Mouse (Mus musculus): ENCODE measurements at regions not wholly inside any gene's neighbourhood (a gene's known extent, or its start where the extent isn't known, plus 50 kb on each side); places are given as distances from the start of the nearest gene placed in this dataset.

- Histone ChIP-seq H3K4me3 (no peak overlapping the region), H3K27ac (no peak overlapping the region)
- TF ChIP-seq CTCF (IDR thresholded peaks at IDR 0.05): no peak
- no peak for DNase-seq (ENCODE audit: extremely low spot score in 1 of 2, low spot score in 2 of 2)
- intact Hi-C loops (cut with DNase I): no loop called here
These were observed 882.8 kb downstream of the Tecrl start for GRCm38 (mm10) chr5:82472146-82472545.

- no peak for TF ChIP-seq CTCF (IDR thresholded peaks at IDR 0.05)
- no peak for DNase-seq (ENCODE audit: extremely low spot score in 1 of 2, low spot score in 2 of 2)
These were observed 890.7 kb downstream of the Tecrl start for GRCm38 (mm10) chr5:82464272-82464671.

GRCm38 (mm10) chr5:82441288-82441687 lies 913.7 kb downstream of the Tecrl start:
- no peak for TF ChIP-seq CTCF (IDR thresholded peaks at IDR 0.05)
- peak in 1 of 2 experiments; percentile 9 for DNase-seq (ENCODE audit: extremely low spot score in 1 of 2, low spot score in 2 of 2)
- Histone ChIP-seq H3K27ac (no peak overlapping the region; the same call in 1 of the 2 replicates), H3K4me3 (no peak overlapping the region)
- intact Hi-C loops (cut with DNase I): no loop called here

More at GRCm38 (mm10) chr5:82464272-82464671, 890.7 kb downstream of the Tecrl start:
- Histone ChIP-seq H3K27ac (no peak overlapping the region), H3K4me3 (no peak overlapping the region)
- intact Hi-C loops (cut with DNase I): no loop called here

GRCm38 (mm10) chr5:82440126-82440525 lies 914.9 kb downstream of the Tecrl start:
- TF ChIP-seq CTCF (IDR thresholded peaks at IDR 0.05): no peak
- Histone ChIP-seq H3K4me3 (no peak overlapping the region), H3K27ac (no peak overlapping the region)
- intact Hi-C loops (cut with DNase I): no loop called here
- no peak for DNase-seq (ENCODE audit: extremely low spot score in 1 of 2, low spot score in 2 of 2)

- Histone ChIP-seq H3K27ac (no peak overlapping the region; the same call in 1 of the 2 replicates), H3K4me3 (no peak overlapping the region)
- no peak for TF ChIP-seq CTCF (IDR thresholded peaks at IDR 0.05)
- DNase-seq (ENCODE audit: extremely low spot score in 1 of 2, low spot score in 2 of 2): no peak
- intact Hi-C loops (cut with DNase I): loop anchor here (10.0 kb wide), 1 partner anchor 294 kb away; no protein-coding TSS in a partner anchor
These were observed 934.6 kb downstream of the Tecrl start for GRCm38 (mm10) chr5:82420396-82420795.

- no peak for TF ChIP-seq CTCF (IDR thresholded peaks at IDR 0.05)
- intact Hi-C loops (cut with DNase I): no loop called here
- Histone ChIP-seq H3K4me3 (no peak overlapping the region), H3K27ac (no peak overlapping the region)
- no peak for DNase-seq (ENCODE audit: extremely low spot score in 1 of 2, low spot score in 2 of 2)
These were observed 958.3 kb downstream of the Tecrl start for GRCm38 (mm10) chr5:82396632-82397234.

- no peak overlapping the region for H3K27ac ChIP-seq
- DNase-seq (ENCODE audit: extremely low spot score in 1 of 2, low spot score in 2 of 2): no peak
- H3K4me3 ChIP-seq: no peak overlapping the region
- intact Hi-C loops (cut with DNase I): no loop called here
- no peak for TF ChIP-seq CTCF (IDR thresholded peaks at IDR 0.05)
These were observed 993.4 kb downstream of the Tecrl start for GRCm38 (mm10) chr5:82361624-82362023.

- DNase-seq (ENCODE audit: extremely low spot score in 1 of 2, low spot score in 2 of 2): no peak
- no peak overlapping the region for H3K4me3 ChIP-seq
- intact Hi-C loops (cut with DNase I): no loop called here
These were observed 998.7 kb downstream of the Tecrl start for GRCm38 (mm10) chr5:82356336-82356735.

GRCm38 (mm10) chr5:82351089-82351488 lies 1003.9 kb downstream of the Tecrl start:
- DNase-seq (ENCODE audit: extremely low spot score in 1 of 2, low spot score in 2 of 2): no peak
- no peak overlapping the region for H3K27ac ChIP-seq
- intact Hi-C loops (cut with DNase I): no loop called here
- no peak for TF ChIP-seq CTCF (IDR thresholded peaks at IDR 0.05)
- no peak overlapping the region for H3K4me3 ChIP-seq

More at GRCm38 (mm10) chr5:82356336-82356735, 998.7 kb downstream of the Tecrl start:
- no peak for TF ChIP-seq CTCF (IDR thresholded peaks at IDR 0.05)
- no peak overlapping the region for H3K27ac ChIP-seq

GRCm38 (mm10) chr5:82346672-82347071 lies 1008.3 kb downstream of the Tecrl start:
- DNase-seq (ENCODE audit: extremely low spot score in 1 of 2, low spot score in 2 of 2): peak; percentile 53 to 68
- intact Hi-C loops (cut with DNase I): loop anchor here (5.0 to 10.0 kb wide), 2 partner anchors 858 to 1324 kb away; partner anchors contain the start of gene Adgrl3
- peak; percentile 87 for TF ChIP-seq CTCF (IDR thresholded peaks at IDR 0.05)
- H3K27ac ChIP-seq: no peak overlapping the region
- no peak overlapping the region for H3K4me3 ChIP-seq

GRCm38 (mm10) chr5:82324354-82324753 lies 1030.6 kb downstream of the Tecrl start:
- intact Hi-C loops (cut with DNase I): no loop called here
- Histone ChIP-seq H3K4me3 (no peak overlapping the region), H3K27ac (no peak overlapping the region)
- TF ChIP-seq CTCF (IDR thresholded peaks at IDR 0.05): no peak
- DNase-seq (ENCODE audit: extremely low spot score in 1 of 2, low spot score in 2 of 2): no peak

GRCm38 (mm10) chr5:82319709-82320333 lies 1035.2 kb downstream of the Tecrl start:
- DNase-seq (ENCODE audit: extremely low spot score in 1 of 2, low spot score in 2 of 2): no peak
- intact Hi-C loops (cut with DNase I): no loop called here
- no peak for TF ChIP-seq CTCF (IDR thresholded peaks at IDR 0.05)
- no peak overlapping the region for H3K4me3 ChIP-seq
- H3K27ac ChIP-seq: no peak overlapping the region

- DNase-seq (ENCODE audit: extremely low spot score in 1 of 2, low spot score in 2 of 2): no peak
- intact Hi-C loops (cut with DNase I): no loop called here
- Histone ChIP-seq H3K4me3 (no peak overlapping the region), H3K27ac (no peak overlapping the region)
- TF ChIP-seq CTCF (IDR thresholded peaks at IDR 0.05): no peak
These were observed 1042.9 kb downstream of the Tecrl start for GRCm38 (mm10) chr5:82312054-82312453.
